Mouse (Mus musculus) lung, postnatal 0 days (tissue): ENCODE results near the gene Serpina1f. TPM values are rescaled to one million over a fixed set of nuclear protein-coding genes. Genes with fewer than 3 reads are reported as not detected.

Experiments used
- ATAC-seq: fragments of 200-750 bp; cut with Nextera tagmentation; 2 replicates; pipeline ENCODE4 v1.8.0; 2017; ENCODE audit warnings: moderate library complexity
- DNase-seq: peaks from one replicate; pipeline ENCODE4 v3.0.0-alpha.2; 2016; ENCODE audit warnings: low spot score
- H3K27ac ChIP-seq: fragments of 300-500 bp; sonication (generic); 2 replicates; pipeline ENCODE4 v1.5.1; 2014; ENCODE audit warnings: antibody characterized with exemption, mild to moderate bottlenecking, low read length, mixed read lengths
- H3K27me3 ChIP-seq: fragments of 300-500 bp; sonication (generic); replicated peaks from 2 replicates; pipeline ENCODE4 v1.6.1; 2014; ENCODE audit warnings: low read length, mixed read lengths; ENCODE audit not compliant: insufficient read depth
- H3K36me3 ChIP-seq: fragments of 300-500 bp; sonication (generic); 2 replicates; pipeline ENCODE4 v1.6.1; 2014; ENCODE audit warnings: low read length, mixed read lengths; ENCODE audit not compliant: insufficient read depth
- H3K4me1 ChIP-seq: fragments of 300-500 bp; sonication (generic); 2 replicates; pipeline ENCODE4 v1.6.1; 2014; ENCODE audit warnings: antibody characterized with exemption, low read depth, low read length, mixed read lengths; ENCODE audit not compliant: insufficient read depth
- H3K4me2 ChIP-seq: fragments of 300-500 bp; sonication (generic); replicated peaks from 2 replicates; pipeline ENCODE4 v1.6.1; 2014; ENCODE audit warnings: low read depth, mild to moderate bottlenecking, low read length, moderate library complexity, mixed read lengths
- H3K4me3 ChIP-seq: fragments of 300-500 bp; sonication (generic); 2 replicates; pipeline ENCODE4 v1.5.1; 2014; ENCODE audit warnings: low read depth, low read length
- H3K9ac ChIP-seq: fragments of 300-500 bp; sonication (generic); replicated peaks from 2 replicates; pipeline ENCODE4 v1.6.1; 2014; ENCODE audit warnings: low read depth, mild to moderate bottlenecking
- H3K9me3 ChIP-seq: fragments of 300-500 bp; sonication (generic); 2 replicates; pipeline ENCODE4 v1.6.1; 2016; ENCODE audit warnings: low read length, mixed read lengths
- CTCF ChIP-seq: IDR thresholded peaks from 2 replicates; pipeline ENCODE4 v1.5.1; 2016; ENCODE audit warnings: antibody characterized with exemption, mild to moderate bottlenecking
- EP300 ChIP-seq: IDR thresholded peaks from 2 replicates; pipeline ENCODE4 v1.6.1; 2016; ENCODE audit warnings: antibody characterized with exemption, mild to moderate bottlenecking, control low read depth
- WGBS: fragments of 180-500 bp; shearing (Covaris S2); extraction: QIAGEN DNeasy Blood & Tissue Kit; methylation state at CpG from one replicate; pipeline ENCODE4 v1.1.7; 2014; 5-methylcytosine and 5-hydroxymethylcytosine counted together
- polyA plus RNA-seq: library from polyadenylated mRNA; unstranded; fragments of >200 nt; fragmentation: Nextera tagmentation; extraction: Ambion mirVana; gene quantifications from 2 replicates; pipeline ENCODE4 v1.2.1, GENCODE M21; 2015

Gene Serpina1f
- polyA plus RNA-seq, 1 experiment from 2014 or later, result not detected

GRCm38 (mm10) chr12:103643336-103643735 lies 52.0 kb downstream of the Serpina1f start:
- WGBS, result 2% methylated on average over 2 of the region's 2 CpGs
- H3K27ac ChIP-seq, result no peak overlapping the region
- ATAC-seq (peak; percentile 26; the same call in 1 of the 2 replicates), DNase-seq (peak; percentile 61)
- no peaks in the 10 kb centered on the region for H3K36me3 ChIP-seq
- H3K4me2 ChIP-seq, result no peak overlapping the region
- H3K4me1 ChIP-seq, result no peaks in the 10 kb centered on the region
- no peak overlapping the region for H3K4me3 ChIP-seq
- no peak overlapping the region for H3K9ac ChIP-seq
- TF ChIP-seq EP300, result no peak
- peak; percentile 92 for TF ChIP-seq CTCF
- no peaks in the 10 kb centered on the region for H3K9me3 ChIP-seq
- no peaks in the 10 kb centered on the region for H3K27me3 ChIP-seq

Other genes with a start within 250 kb of the Serpina1f start
- gene Ifi27l2b, start 238.3 kb downstream of the Serpina1f start, polyA plus RNA-seq, result not detected in 2 replicates
- 6.1 and 6.3 TPM in 2 replicates for gene Ppp4r4, start 163.2 kb downstream of the Serpina1f start, polyA plus RNA-seq
- gene Serpina10, start 64.1 kb downstream of the Serpina1f start, polyA plus RNA-seq, result 0.20 and 0.62 TPM in 2 replicates
- gene Serpina6, start 38.3 kb downstream of the Serpina1f start, polyA plus RNA-seq, result not detected in 2 replicates
- gene Serpina16, start 19.4 kb downstream of the Serpina1f start, polyA plus RNA-seq, result not detected in 2 replicates
- gene Serpina1d, start 78.1 kb upstream of the Serpina1f start, polyA plus RNA-seq, result 0.36 and 0.43 TPM in 2 replicates
- gene Serpina1b, start 134.8 kb upstream of the Serpina1f start, polyA plus RNA-seq, result 0.14 and 0.16 TPM in 2 replicates
- 0.18 and 0.20 TPM in 2 replicates for gene Serpina1a, start 168.0 kb upstream of the Serpina1f start, polyA plus RNA-seq
- gene Serpina1c, start 209.4 kb upstream of the Serpina1f start, polyA plus RNA-seq, result 0.18 and 0.20 TPM in 2 replicates